Mouse (Mus musculus): ENCODE measurements around the gene Zfp335. TPM values are rescaled to one million over a fixed set of nuclear protein-coding genes. Genes with fewer than 3 reads are reported as not detected.
"Not testable (repeated sequence)": the region's sequence is repeated elsewhere in the genome, so short reads cannot be mapped to it uniquely, and the experiment has no call there.

The Zfp335 gene
- polyA plus RNA-seq, 1 experiment from 2014 or later, result 9.2 TPM

DNA sequence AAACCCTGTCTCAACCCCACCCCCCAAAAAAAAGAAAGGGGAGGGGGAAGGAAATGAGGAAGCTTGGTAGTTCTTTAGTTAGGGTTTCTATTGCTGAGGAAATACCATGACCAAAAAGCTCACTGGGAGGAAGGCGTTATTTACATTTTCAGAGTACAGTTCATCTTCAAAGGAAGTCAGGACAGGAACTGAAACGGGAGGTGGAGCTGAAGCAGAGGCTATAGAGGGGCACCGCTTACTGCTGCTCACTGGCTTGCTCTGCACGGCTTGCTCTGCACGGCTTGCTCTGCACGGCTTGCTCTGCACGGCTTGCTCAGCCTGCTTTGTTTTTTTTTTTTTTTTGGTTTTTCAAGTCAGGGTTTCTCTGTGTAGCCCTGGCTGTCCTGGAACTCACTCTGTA is 43.1 kb downstream of the Zfp335 start:
- H3K4me3 ChIP-seq (ENCODE audit: low read length), result no peak overlapping the region
- no peak for ATAC-seq (replicated peaks; ENCODE audit: extremely low read depth, insufficient read depth, low FRiP score)
- WGBS, result 58% methylated on average over 7 of the region's 7 CpGs
- peaks cover 12% of the 10 kb centered on the region for H3K4me1 ChIP-seq (ENCODE audit: control insufficient read depth, insufficient read depth, low read length)
- H3K27ac ChIP-seq (ENCODE audit: low read length), result no peak overlapping the region
- no peaks in the 10 kb centered on the region for H3K36me3 ChIP-seq (ENCODE audit: control insufficient read depth, insufficient read depth)
- no peak overlapping the region for H3K9ac ChIP-seq (ENCODE audit: low read length)
- H3K27me3 ChIP-seq (ENCODE audit: control insufficient read depth, insufficient read depth, low read length), result no peaks in the 10 kb centered on the region
- H3K4me2 ChIP-seq (ENCODE audit: low read depth, low read length), result no peak overlapping the region
- H3K9me3 ChIP-seq (replicated peaks; ENCODE audit: control insufficient read depth, low read length), result peaks cover 7% of the 10 kb centered on the region

DNA sequence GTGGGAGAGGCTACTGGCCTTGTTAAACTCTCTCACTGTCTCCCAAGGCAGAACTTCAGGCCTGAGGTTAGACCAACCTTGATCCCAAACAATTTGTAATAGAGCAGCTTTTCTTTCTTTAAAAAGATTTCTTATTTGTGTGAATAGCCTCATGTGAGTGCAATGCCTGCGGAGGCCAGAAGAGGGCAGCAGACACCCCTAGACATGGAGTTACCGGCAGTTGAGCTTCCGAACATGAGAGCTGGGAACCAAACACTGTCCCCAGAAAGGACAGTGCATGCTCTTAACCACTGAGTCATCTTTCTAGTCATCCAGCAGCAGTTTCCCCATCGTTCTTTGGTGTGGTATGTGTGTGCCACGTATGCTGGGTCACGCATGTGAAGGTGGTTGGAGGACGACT is 44.0 kb downstream of the Zfp335 start:
- 87% methylated on average over 7 of the region's 7 CpGs for WGBS
- no peaks in the 10 kb centered on the region for H3K27me3 ChIP-seq (ENCODE audit: control insufficient read depth, insufficient read depth, low read length)
- no peak overlapping the region for H3K9ac ChIP-seq (ENCODE audit: low read length)
- peaks cover 7% of the 10 kb centered on the region for H3K9me3 ChIP-seq (replicated peaks; ENCODE audit: control insufficient read depth, low read length)
- no peaks in the 10 kb centered on the region for H3K36me3 ChIP-seq (ENCODE audit: control insufficient read depth, insufficient read depth)
- peak overlapping the region; percentile 90 for H3K27ac ChIP-seq (ENCODE audit: low read length)
- no peak overlapping the region for H3K4me3 ChIP-seq (ENCODE audit: low read length)
- ATAC-seq (replicated peaks; ENCODE audit: extremely low read depth, insufficient read depth, low FRiP score), result no peak
- peaks cover 16% of the 10 kb centered on the region for H3K4me1 ChIP-seq (ENCODE audit: control insufficient read depth, insufficient read depth, low read length)
- H3K4me2 ChIP-seq (ENCODE audit: low read depth, low read length), result no peak overlapping the region

DNA sequence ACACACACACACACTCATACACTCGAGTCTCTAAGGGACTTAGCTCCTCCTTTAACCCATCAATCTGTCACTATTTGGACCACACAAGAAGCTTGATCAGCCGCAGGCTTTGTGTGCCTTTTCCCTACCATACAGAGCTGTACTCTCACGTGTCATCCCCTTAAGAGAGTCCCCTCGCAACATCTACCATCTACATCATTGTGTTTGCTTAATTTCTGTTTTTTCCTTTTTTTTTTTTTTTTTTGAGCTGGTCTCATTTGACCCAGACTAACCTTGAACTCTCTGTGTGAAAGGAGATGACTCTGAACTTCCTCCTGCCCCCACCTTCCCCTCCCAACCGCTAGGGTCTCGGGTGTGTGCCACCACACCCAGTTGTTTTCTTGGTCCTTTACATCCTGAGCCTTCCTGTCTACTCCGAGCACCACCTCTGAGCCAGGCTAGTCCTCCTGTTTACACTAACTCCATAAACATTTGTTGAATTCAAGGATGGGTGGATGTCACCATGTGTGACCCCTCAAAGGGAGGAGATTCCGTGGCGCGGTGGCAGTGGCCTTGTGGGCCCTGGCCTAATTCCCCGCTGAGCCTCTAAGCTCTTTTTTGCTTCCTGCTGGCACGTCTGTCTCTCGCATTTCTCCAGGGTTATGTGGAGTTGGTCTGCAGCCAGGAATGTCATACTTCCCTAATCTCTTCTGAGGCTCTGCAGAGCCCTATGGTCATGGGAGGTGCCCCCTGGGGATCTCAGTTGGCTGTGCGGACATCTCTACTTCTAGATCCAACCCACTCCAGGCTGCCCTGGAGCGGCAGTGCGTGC is 44.6 kb downstream of the Zfp335 start:
- peak; percentile 91 for ATAC-seq (replicated peaks; ENCODE audit: extremely low read depth, insufficient read depth, low FRiP score)
- peaks cover 7% of the 10 kb centered on the region for H3K9me3 ChIP-seq (replicated peaks; ENCODE audit: control insufficient read depth, low read length)
- H3K36me3 ChIP-seq (ENCODE audit: control insufficient read depth, insufficient read depth), result no peaks in the 10 kb centered on the region
- no peak overlapping the region for H3K4me2 ChIP-seq (ENCODE audit: low read depth, low read length)
- H3K9ac ChIP-seq (ENCODE audit: low read length), result peak overlapping the region; percentile 39
- H3K4me1 ChIP-seq (ENCODE audit: control insufficient read depth, insufficient read depth, low read length), result peaks cover 20% of the 10 kb centered on the region
- WGBS, result 16% methylated on average over 16 of the region's 16 CpGs
- H3K27me3 ChIP-seq (ENCODE audit: control insufficient read depth, insufficient read depth, low read length), result no peaks in the 10 kb centered on the region
- peak overlapping the region; percentile 90 for H3K27ac ChIP-seq (ENCODE audit: low read length)
- H3K4me3 ChIP-seq (ENCODE audit: low read length), result no peak overlapping the region

DNA sequence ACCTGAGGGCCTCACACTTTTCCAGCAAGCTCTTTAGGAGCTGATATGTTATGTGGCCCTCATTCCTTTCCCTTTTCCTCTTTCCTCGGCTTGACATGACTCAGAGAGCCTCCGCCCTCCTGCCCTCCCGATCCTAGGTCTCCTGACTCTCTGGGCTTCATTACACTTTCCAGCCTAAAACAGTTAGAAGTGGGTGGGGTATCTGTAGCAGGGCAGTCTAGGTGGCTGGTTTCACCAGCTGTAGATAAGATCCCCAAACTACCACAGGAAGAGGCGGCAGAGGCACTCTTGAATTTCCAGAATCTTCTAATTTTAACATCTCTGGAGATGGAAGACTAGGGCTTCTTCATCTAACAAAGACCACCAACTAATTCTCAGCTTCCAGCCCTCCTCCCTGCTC is 47.0 kb downstream of the Zfp335 start:
- peaks cover 7% of the 10 kb centered on the region for H3K9me3 ChIP-seq (replicated peaks; ENCODE audit: control insufficient read depth, low read length)
- H3K36me3 ChIP-seq (ENCODE audit: control insufficient read depth, insufficient read depth), result no peaks in the 10 kb centered on the region
- no peak overlapping the region for H3K27ac ChIP-seq (ENCODE audit: low read length)
- H3K4me2 ChIP-seq (ENCODE audit: low read depth, low read length), result no peak overlapping the region
- WGBS, result 65% methylated on average over 4 of the region's 4 CpGs
- H3K4me3 ChIP-seq (ENCODE audit: low read length), result no peak overlapping the region
- H3K4me1 ChIP-seq (ENCODE audit: control insufficient read depth, insufficient read depth, low read length), result peaks cover 31% of the 10 kb centered on the region
- H3K9ac ChIP-seq (ENCODE audit: low read length), result no peak overlapping the region
- no peaks in the 10 kb centered on the region for H3K27me3 ChIP-seq (ENCODE audit: control insufficient read depth, insufficient read depth, low read length)
- no peak for ATAC-seq (replicated peaks; ENCODE audit: extremely low read depth, insufficient read depth, low FRiP score)

DNA sequence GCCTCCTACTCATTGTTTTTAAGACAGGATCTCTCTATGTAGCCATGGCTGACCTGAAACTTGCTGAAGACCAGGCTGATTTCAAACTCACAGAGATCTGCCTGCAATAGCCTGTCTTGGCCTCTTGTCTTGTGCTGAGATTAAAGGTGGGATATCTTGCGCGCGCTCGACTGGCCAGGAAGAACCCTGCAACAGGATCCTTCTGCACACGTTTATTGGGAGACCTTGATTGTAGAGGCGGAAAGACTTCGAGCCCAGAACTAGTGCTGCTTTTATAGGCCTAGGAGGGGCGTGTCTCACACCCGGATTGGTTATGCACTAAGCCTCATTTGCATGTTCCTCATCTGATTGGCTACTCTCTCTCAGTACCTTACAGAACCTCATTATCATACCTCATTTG is 48.1 kb downstream of the Zfp335 start:
- H3K4me3 ChIP-seq (ENCODE audit: low read length); H3K27me3 ChIP-seq (ENCODE audit: control insufficient read depth, insufficient read depth, low read length); H3K36me3 ChIP-seq (ENCODE audit: control insufficient read depth, insufficient read depth); H3K9ac ChIP-seq (ENCODE audit: low read length); H3K4me2 ChIP-seq (ENCODE audit: low read depth, low read length); H3K27ac ChIP-seq (ENCODE audit: low read length); ATAC-seq (replicated peaks; ENCODE audit: extremely low read depth, insufficient read depth, low FRiP score); H3K9me3 ChIP-seq (replicated peaks; ENCODE audit: control insufficient read depth, low read length): not testable (repeated sequence)
- WGBS, result 91% methylated on average over 8 of the region's 9 CpGs
- peaks cover 31% of the 10 kb centered on the region for H3K4me1 ChIP-seq (ENCODE audit: control insufficient read depth, insufficient read depth, low read length)

DNA sequence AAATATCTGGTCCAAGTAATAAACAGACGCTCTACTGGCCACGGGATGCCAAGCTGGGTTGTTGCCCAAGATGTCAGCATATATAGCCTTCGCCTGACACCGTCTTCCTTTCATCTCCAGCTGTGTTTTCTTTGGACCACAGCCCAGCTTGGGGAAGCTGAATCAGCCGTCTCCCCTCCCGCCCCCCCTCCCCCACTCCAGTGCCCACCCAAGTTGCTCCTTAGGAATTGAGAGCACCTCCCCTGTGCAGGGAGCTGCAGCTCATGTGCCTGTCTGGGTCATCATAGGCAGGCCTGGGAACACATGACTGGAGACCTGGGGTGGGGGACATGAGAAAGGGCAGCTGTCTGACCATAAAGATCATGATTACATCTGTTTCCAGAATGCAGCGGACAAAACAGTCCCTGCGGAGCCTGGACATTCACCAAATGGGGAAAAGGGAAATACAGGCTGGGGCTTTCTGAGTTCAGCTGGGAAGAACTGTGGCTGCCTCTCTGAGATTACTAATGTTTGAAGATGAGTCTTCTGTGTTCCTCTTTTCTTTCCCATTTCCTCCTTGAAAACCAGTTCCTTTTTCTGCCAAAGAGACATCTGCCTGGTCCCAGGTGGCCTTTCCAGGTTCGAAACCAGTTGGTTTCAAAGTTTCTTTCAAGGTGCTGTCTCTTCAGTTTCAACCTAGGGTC is 49.2 kb downstream of the Zfp335 start:
- peak; percentile 38 for ATAC-seq (replicated peaks; ENCODE audit: extremely low read depth, insufficient read depth, low FRiP score)
- no peak overlapping the region for H3K9ac ChIP-seq (ENCODE audit: low read length)
- H3K27ac ChIP-seq (ENCODE audit: low read length), result peak overlapping the region; percentile 70
- peaks cover 4% of the 10 kb centered on the region for H3K27me3 ChIP-seq (ENCODE audit: control insufficient read depth, insufficient read depth, low read length)
- no peaks in the 10 kb centered on the region for H3K9me3 ChIP-seq (replicated peaks; ENCODE audit: control insufficient read depth, low read length)
- WGBS, result 35% methylated on average over 9 of the region's 9 CpGs
- peaks cover 31% of the 10 kb centered on the region for H3K4me1 ChIP-seq (ENCODE audit: control insufficient read depth, insufficient read depth, low read length)
- H3K4me3 ChIP-seq (ENCODE audit: low read length), result no peak overlapping the region
- H3K4me2 ChIP-seq (ENCODE audit: low read depth, low read length), result peak overlapping the region; percentile 3; the same call in 1 of the 2 replicates
- no peaks in the 10 kb centered on the region for H3K36me3 ChIP-seq (ENCODE audit: control insufficient read depth, insufficient read depth)

DNA sequence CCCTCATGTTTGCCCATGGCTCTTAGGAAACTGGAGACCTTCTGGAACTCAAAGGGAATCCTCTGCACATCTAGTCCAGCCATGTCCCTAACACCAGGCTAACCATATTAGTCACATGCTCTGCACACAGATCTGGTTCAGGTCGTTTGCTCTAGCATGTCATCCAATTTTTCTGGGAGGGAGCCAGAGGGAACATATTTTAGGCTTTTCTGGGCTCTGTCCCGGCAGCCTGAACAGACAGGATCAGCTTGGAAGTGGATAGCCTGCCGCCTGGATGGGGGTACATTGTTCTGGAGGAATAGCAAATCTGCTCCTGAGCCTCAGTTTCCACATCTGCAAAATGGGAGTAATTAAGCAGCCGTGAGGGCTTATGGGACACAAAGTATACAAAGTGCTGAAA is 50.5 kb downstream of the Zfp335 start:
- no peak overlapping the region for H3K4me3 ChIP-seq (ENCODE audit: low read length)
- peaks cover 12% of the 10 kb centered on the region for H3K27me3 ChIP-seq (ENCODE audit: control insufficient read depth, insufficient read depth, low read length)
- no peak for ATAC-seq (replicated peaks; ENCODE audit: extremely low read depth, insufficient read depth, low FRiP score)
- H3K27ac ChIP-seq (ENCODE audit: low read length), result no peak overlapping the region
- H3K9ac ChIP-seq (ENCODE audit: low read length), result no peak overlapping the region
- H3K4me1 ChIP-seq (ENCODE audit: control insufficient read depth, insufficient read depth, low read length), result peaks cover 28% of the 10 kb centered on the region
- H3K36me3 ChIP-seq (ENCODE audit: control insufficient read depth, insufficient read depth), result no peaks in the 10 kb centered on the region
- H3K9me3 ChIP-seq (replicated peaks; ENCODE audit: control insufficient read depth, low read length), result no peaks in the 10 kb centered on the region
- WGBS, result 58% methylated on average over 4 of the region's 4 CpGs
- no peak overlapping the region for H3K4me2 ChIP-seq (ENCODE audit: low read depth, low read length)

DNA sequence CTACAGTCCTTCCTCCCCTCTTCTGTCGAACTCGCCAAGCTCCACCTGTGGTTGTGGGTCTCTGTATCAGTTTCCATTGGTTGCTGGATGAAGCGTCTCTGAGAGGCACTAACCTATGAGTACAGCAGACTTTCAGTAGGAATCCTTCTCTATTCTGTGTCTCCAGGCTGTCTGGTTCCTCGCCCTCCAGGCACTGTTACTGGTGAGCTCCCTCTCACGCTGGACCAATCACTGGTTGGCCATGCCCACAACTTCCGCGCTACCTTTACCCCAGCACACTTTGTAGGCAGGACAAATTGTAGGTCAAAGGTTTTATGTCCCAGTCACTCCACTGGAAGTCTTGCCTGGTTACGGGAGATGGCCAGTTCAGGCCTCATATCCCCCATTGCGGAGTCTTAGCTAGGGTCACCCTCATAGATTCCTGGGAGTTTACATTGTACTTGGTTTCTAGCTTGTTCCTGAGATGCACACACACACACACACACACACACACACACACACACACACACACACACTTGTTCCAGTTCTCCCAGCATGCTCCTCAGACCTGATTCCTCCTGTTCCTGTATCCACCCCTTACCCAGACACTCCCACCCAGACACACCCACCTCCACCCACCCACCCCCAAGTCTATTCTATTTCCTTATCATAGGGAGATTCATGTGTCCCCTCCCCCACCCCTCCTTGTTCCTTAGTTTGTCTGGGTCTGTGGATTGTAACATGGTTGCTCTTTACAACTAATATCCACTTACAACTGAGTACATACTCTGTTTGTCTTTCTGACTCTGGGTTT is 51.7 kb downstream of the Zfp335 start:
- Histone ChIP-seq H3K9ac (ENCODE audit: low read length) (no peak overlapping the region), H3K27me3 (ENCODE audit: control insufficient read depth, insufficient read depth, low read length) (peaks cover 21% of the 10 kb centered on the region), H3K4me3 (ENCODE audit: low read length) (no peak overlapping the region), H3K9me3 (replicated peaks; ENCODE audit: control insufficient read depth, low read length) (no peaks in the 10 kb centered on the region), H3K27ac (ENCODE audit: low read length) (no peak overlapping the region), H3K4me2 (ENCODE audit: low read depth, low read length) (no peak overlapping the region), H3K36me3 (ENCODE audit: control insufficient read depth, insufficient read depth) (no peaks in the 10 kb centered on the region), H3K4me1 (ENCODE audit: control insufficient read depth, insufficient read depth, low read length) (peaks cover 28% of the 10 kb centered on the region)
- ATAC-seq (replicated peaks; ENCODE audit: extremely low read depth, insufficient read depth, low FRiP score), result no peak
- WGBS, result 66% methylated on average over 9 of the region's 9 CpGs

DNA sequence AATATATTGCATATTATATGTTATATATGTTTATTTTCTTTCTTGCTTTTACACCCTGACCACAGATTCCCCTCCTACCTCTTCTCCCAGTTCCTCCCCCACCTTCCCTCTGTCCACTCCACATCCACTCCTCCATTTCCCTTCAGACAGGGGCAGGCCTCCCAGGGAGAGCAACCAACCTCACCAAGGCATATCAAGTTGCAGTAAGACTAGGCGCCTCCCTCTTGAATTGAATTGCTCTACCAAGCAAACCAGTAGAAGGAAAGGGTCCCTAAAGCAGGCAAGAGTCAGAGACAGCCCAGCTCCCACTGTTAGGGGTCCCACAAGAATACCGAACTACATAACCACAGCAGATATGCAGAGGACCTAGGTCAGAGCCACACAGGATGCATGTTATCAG is 52.4 kb downstream of the Zfp335 start:
- 52% methylated on average over 2 of the region's 2 CpGs for WGBS
- H3K4me1 ChIP-seq (ENCODE audit: control insufficient read depth, insufficient read depth, low read length), result peaks cover 28% of the 10 kb centered on the region
- no peak overlapping the region for H3K9ac ChIP-seq (ENCODE audit: low read length)
- no peak overlapping the region for H3K27ac ChIP-seq (ENCODE audit: low read length)
- peaks cover 27% of the 10 kb centered on the region for H3K27me3 ChIP-seq (ENCODE audit: control insufficient read depth, insufficient read depth, low read length)
- no peak overlapping the region for H3K4me3 ChIP-seq (ENCODE audit: low read length)
- H3K4me2 ChIP-seq (ENCODE audit: low read depth, low read length), result no peak overlapping the region
- H3K36me3 ChIP-seq (ENCODE audit: control insufficient read depth, insufficient read depth), result no peaks in the 10 kb centered on the region
- no peaks in the 10 kb centered on the region for H3K9me3 ChIP-seq (replicated peaks; ENCODE audit: control insufficient read depth, low read length)
- no peak for ATAC-seq (replicated peaks; ENCODE audit: extremely low read depth, insufficient read depth, low FRiP score)

All from heart, embryonic 16.5 days (tissue).